Mouse (Mus musculus) kidney, adult 2 months (tissue): ENCODE measurements around the gene Erich3.

Experiments
- CTCF ChIP-seq: fragments of 200-500 bp; conservative IDR thresholded peaks from 2 replicates; pipeline ENCODE4 v1.5.1; 2011; ENCODE audit warnings: low read depth, mild to moderate bottlenecking, control low read depth, low read length, moderate library complexity, mixed read lengths; ENCODE audit not compliant: insufficient read depth, insufficient read length
- POLR2A ChIP-seq: fragments of 200-500 bp; IDR thresholded peaks from one replicate; pipeline ENCODE4 v1.6.1; 2011; ENCODE audit warnings: low read depth, low read length, control low read depth

DNA sequence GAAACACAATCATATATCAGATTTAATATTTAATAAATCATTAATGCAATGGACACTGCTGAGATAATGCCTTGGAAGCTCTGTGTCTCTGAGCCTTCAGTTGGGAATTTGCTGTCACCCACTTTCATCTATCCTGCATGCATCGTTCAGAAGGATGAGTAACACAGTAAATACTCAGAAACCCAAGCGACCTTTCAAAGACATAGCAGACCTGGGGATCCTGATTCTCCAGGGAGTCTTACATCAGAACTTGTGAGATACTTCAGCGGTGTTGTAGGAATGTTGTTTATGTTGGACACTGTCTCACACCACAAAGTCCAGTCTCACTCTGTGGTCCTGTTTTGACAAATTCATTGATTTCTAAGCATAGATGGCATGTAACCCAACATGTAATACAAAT lies 97.4 kb downstream of the Erich3 start:
- TF ChIP-seq POLR2A (no peak), CTCF (no peak)
